Comparison of ENCODE assay signal across 17 mouse cellular contexts in genomic region chr8:46598753-46599152, GRCm38 (mm10). TPM values are rescaled to one million over a fixed set of nuclear protein-coding genes. Genes with fewer than 3 reads are reported as not detected.
DNase-seq lines count a peak whose midpoint lies in the region; ATAC-seq lines count a peak whose summit lies in the region.
"Had no signal": no experiment of that assay in that cellular context is flagged by ENCODE, and none has a peak within 500 bp of the region (broad histone marks: within the 10 kb centered on the region; RNA-seq: fewer than 3 reads in every experiment).

No protein-coding gene starts in this region.

- no peak overlapping the region for H3K9ac ChIP-seq in liver, embryonic 12.5 days
- H3K9ac ChIP-seq in liver, embryonic 13.5 days = no peak overlapping the region
- H3K9ac ChIP-seq: embryonic facial prominence, embryonic 13.5 days; heart, embryonic 12.5 days; hindbrain, embryonic 13.5 days had no signal

- H3K27ac ChIP-seq in liver, embryonic 12.5 days = peak overlapping the region; percentile 50; the same call in 1 of the 2 replicates
- H3K27ac ChIP-seq in liver, embryonic 13.5 days = peak overlapping the region; percentile 22
- no peak overlapping the region for H3K27ac ChIP-seq in hindbrain, embryonic 10.5 days
- H3K27ac ChIP-seq: embryonic facial prominence, embryonic 13.5 days; gastrocnemius, adult 2 months; hindbrain, embryonic 13.5 days; hindbrain, postnatal 0 days had no signal

- ATAC-seq in liver, embryonic 12.5 days = peak; percentile 45; the same call in 1 of the 2 replicates
- peak; percentile 42 for ATAC-seq in liver, embryonic 13.5 days (ENCODE audit: low read depth)
- peak; percentile 62 for ATAC-seq in megakaryocyte progenitor cell, adult 5-6 weeks (replicated peaks; ENCODE audit: poor library complexity)
- ATAC-seq: forebrain, embryonic 14.5 days; hindbrain, postnatal 0 days had no signal

- peaks cover 40% of the 10 kb centered on the region for H3K36me3 ChIP-seq in liver, embryonic 12.5 days
- H3K36me3 ChIP-seq in liver, embryonic 13.5 days = peaks cover 30% of the 10 kb centered on the region
- peaks cover 8% of the 10 kb centered on the region; the same call in 1 of the 2 replicates for H3K36me3 ChIP-seq in hindbrain, embryonic 10.5 days
- H3K36me3 ChIP-seq: hindbrain, embryonic 13.5 days had no signal

- H3K9me3 ChIP-seq in liver, embryonic 12.5 days (replicated peaks) = no peaks in the 10 kb centered on the region
- no peaks in the 10 kb centered on the region for H3K9me3 ChIP-seq in liver, embryonic 13.5 days (replicated peaks)
- no peaks in the 10 kb centered on the region for H3K9me3 ChIP-seq in hindbrain, embryonic 10.5 days
- H3K9me3 ChIP-seq: embryonic facial prominence, embryonic 13.5 days; heart, embryonic 12.5 days; hindbrain, embryonic 13.5 days had no signal

- H3K4me1 ChIP-seq in liver, embryonic 12.5 days = peaks cover 66% of the 10 kb centered on the region
- H3K4me1 ChIP-seq in liver, embryonic 13.5 days (replicated peaks) = peaks cover 54% of the 10 kb centered on the region
- no peaks in the 10 kb centered on the region for H3K4me1 ChIP-seq in hindbrain, embryonic 10.5 days (replicated peaks)
- H3K4me1 ChIP-seq: hindbrain, embryonic 13.5 days had no signal

- WGBS in liver, embryonic 12.5 days (ENCODE audit: insufficient replicate concordance) = 62% methylated on average over 5 of the region's 5 CpGs
- 68% methylated on average over 5 of the region's 5 CpGs for WGBS in liver, embryonic 13.5 days (ENCODE audit: insufficient replicate concordance)
- WGBS in hindbrain, embryonic 10.5 days = 97% methylated on average over 5 of the region's 5 CpGs

- no peak for DNase-seq in liver
- DNase-seq in liver, embryonic 13.5 days = no peak
- no peak for DNase-seq in hindbrain, embryonic 10.5 days (ENCODE audit: low spot score)
- DNase-seq in urinary bladder, adult 18-20 months (ENCODE audit: low spot score in 2 of 2) = no peak
- DNase-seq: cerebellum, adult 11 months; cerebellum, adult 8-10 months; cerebellum, postnatal 14 days; gastrocnemius, adult 2 months; gastrocnemius, postnatal 25 days; heart, postnatal 4 days had no signal

- no peak overlapping the region for H3K4me3 ChIP-seq in liver, embryonic 12.5 days
- no peak overlapping the region for H3K4me3 ChIP-seq in liver, embryonic 13.5 days (replicated peaks)
- H3K4me3 ChIP-seq in hindbrain, embryonic 10.5 days = no peak overlapping the region
- H3K4me3 ChIP-seq: embryonic facial prominence, embryonic 13.5 days; gastrocnemius, adult 2 months; heart, embryonic 12.5 days; hindbrain, embryonic 13.5 days had no signal

- H3K4me2 ChIP-seq in liver, embryonic 12.5 days = no peak overlapping the region
- no peak overlapping the region for H3K4me2 ChIP-seq in liver, embryonic 13.5 days
- H3K4me2 ChIP-seq: embryonic facial prominence, embryonic 13.5 days; heart, embryonic 12.5 days; hindbrain, embryonic 13.5 days had no signal

- no peaks in the 10 kb centered on the region for H3K27me3 ChIP-seq in liver, embryonic 12.5 days (replicated peaks)
- H3K27me3 ChIP-seq in liver, embryonic 13.5 days = no peaks in the 10 kb centered on the region
- H3K27me3 ChIP-seq in hindbrain, embryonic 10.5 days (ENCODE audit: insufficient read depth, poor library complexity, severe bottlenecking) = no peaks in the 10 kb centered on the region
- H3K27me3 ChIP-seq: embryonic facial prominence, embryonic 13.5 days; heart, embryonic 12.5 days; hindbrain, embryonic 13.5 days had no signal

RNA-seq across cellular contexts. Expression of gene Primpol, which starts 18.3 kb away (rescaled TPM):
- polyA plus RNA-seq in liver, embryonic 12.5 days (2016; fragmentation: Nextera tagmentation; extraction: Ambion mirVana) = 11.7 and 13.1 TPM in 2 replicates
- 9.9 and 12.7 TPM in 2 replicates for polyA plus RNA-seq in liver, embryonic 13.5 days (2015; fragmentation: Nextera tagmentation; extraction: Ambion mirVana)
- total RNA-seq in megakaryocyte progenitor cell, adult 5-6 weeks (2015) = 9.2 and 16.4 TPM in 2 replicates
- total RNA-seq in megakaryocyte progenitor cell, adult 5-6 weeks (2017) = 7.5 and 7.9 TPM in 2 replicates
- 8.2 and 8.4 TPM in 2 replicates for polyA plus RNA-seq in hindbrain, embryonic 10.5 days (2016; fragmentation: Nextera tagmentation; extraction: Ambion mirVana)

RNA-seq across cellular contexts. Expression of gene Casp3, which starts 18.3 kb away (rescaled TPM):
- polyA plus RNA-seq in liver, embryonic 12.5 days (2016; fragmentation: Nextera tagmentation; extraction: Ambion mirVana) = 94.0 and 94.6 TPM in 2 replicates
- polyA plus RNA-seq in liver, embryonic 13.5 days (2015; fragmentation: Nextera tagmentation; extraction: Ambion mirVana) = 78.4 and 101 TPM in 2 replicates
- total RNA-seq in megakaryocyte progenitor cell, adult 5-6 weeks (2015) = 35.4 and 53.7 TPM in 2 replicates
- total RNA-seq in megakaryocyte progenitor cell, adult 5-6 weeks (2017) = 85.1 and 113 TPM in 2 replicates
- 130 and 144 TPM in 2 replicates for polyA plus RNA-seq in hindbrain, embryonic 10.5 days (2016; fragmentation: Nextera tagmentation; extraction: Ambion mirVana)

RNA-seq across cellular contexts. Expression of gene Cenpu, which starts 46.9 kb away (rescaled TPM):
- 20.7 and 22.2 TPM in 2 replicates for polyA plus RNA-seq in liver, embryonic 12.5 days (2016; fragmentation: Nextera tagmentation; extraction: Ambion mirVana)
- 21.6 and 25.9 TPM in 2 replicates for polyA plus RNA-seq in liver, embryonic 13.5 days (2015; fragmentation: Nextera tagmentation; extraction: Ambion mirVana)
- total RNA-seq in megakaryocyte progenitor cell, adult 5-6 weeks (2015) = 34.9 and 42.0 TPM in 2 replicates
- total RNA-seq in megakaryocyte progenitor cell, adult 5-6 weeks (2017) = 71.4 and 104 TPM in 2 replicates
- 26.7 and 30.0 TPM in 2 replicates for polyA plus RNA-seq in hindbrain, embryonic 10.5 days (2016; fragmentation: Nextera tagmentation; extraction: Ambion mirVana)
